Mouse (Mus musculus) cerebellum, adult 2 months (tissue): Measurements from ENCODE around the gene Lca5l.

ENCODE experiments used
- CTCF ChIP-seq: fragments of 200-500 bp; IDR thresholded peaks from 2 replicates; pipeline ENCODE4 v1.5.1; 2011; ENCODE audit warnings: low read depth, mild to moderate bottlenecking, control low read depth, low read length, moderate library complexity, borderline replicate concordance; ENCODE audit not compliant: insufficient read depth
- POLR2A ChIP-seq: fragments of 200-500 bp; IDR thresholded peaks from 2 replicates; pipeline ENCODE4 v1.6.1; 2011; ENCODE audit warnings: low read length, control low read depth, borderline replicate concordance; ENCODE audit not compliant: insufficient read depth

DNA sequence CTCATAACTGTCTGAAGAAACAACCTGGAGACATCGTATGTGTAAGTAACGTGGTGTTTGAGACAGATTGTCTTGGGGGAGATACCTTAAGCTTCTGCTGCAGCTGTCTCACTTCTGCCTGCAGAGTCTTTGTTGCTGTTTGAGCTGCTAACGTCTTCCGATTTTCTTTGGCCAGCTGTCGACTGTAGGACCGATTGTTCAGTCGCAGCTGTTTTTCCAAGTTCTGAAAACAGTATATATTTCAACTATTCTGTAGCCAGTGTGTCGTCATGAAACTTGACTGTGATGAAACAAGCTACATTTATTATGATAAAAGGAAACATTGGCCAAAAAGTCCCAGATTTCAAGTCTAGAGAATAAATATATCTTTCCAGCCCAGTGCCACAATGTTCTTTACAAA, 18.4 kb downstream of the Lca5l start:
- TF ChIP-seq CTCF (no peak), POLR2A (no peak)
